Mouse (Mus musculus): ENCODE data around the gene Lrrc46. TPM values are rescaled to one million over a fixed set of nuclear protein-coding genes. Genes with fewer than 3 reads are reported as not detected.

Gene Lrrc46
- polyA plus RNA-seq, 1 experiment: not detected

DNA sequence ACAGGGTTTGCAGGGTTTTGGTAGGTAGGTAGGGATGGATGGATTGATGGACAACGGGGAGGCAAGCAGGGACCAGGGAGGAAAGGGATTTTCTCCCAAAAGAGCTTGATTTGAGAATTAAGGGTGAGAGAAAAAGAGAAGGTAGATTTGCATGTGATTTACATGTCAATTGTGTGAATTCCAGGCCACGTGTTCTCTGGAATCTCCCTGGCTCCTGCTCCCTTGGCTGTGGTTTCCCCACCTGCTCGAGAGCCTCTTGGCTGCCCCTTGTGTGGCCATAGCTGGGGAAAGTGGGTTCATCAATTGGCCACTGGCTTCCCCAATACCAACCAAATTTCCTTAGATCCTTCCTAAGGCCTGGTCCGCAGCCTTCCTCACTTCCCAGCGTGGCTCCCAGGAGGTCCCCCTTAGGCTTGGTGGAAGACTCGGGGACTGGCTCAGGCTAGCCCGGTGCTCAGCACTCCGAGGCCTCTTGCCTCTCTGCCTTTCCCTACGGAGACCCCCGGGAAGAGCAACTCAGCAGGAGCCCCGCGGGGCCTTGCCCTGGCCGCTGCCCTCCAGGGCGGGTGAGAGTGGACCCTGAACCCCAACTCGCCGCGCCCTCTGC lies 44.3 kb downstream of the Lrrc46 start:
- no peak for DNase-seq (ENCODE audit: low read depth in 1 of 2, low spot score in 2 of 2)
- Histone ChIP-seq H3K27me3 (ENCODE audit: control insufficient read depth, insufficient read depth, low read length) (no peaks in the 10 kb centered on the region), H3K27ac (ENCODE audit: insufficient read depth, low read length) (no peak overlapping the region), H3K36me3 (ENCODE audit: control insufficient read depth, insufficient read depth, low read length) (no peaks in the 10 kb centered on the region), H3K4me3 (ENCODE audit: extremely low read depth, insufficient read depth, insufficient read length) (no peak overlapping the region), H3K4me1 (ENCODE audit: control insufficient read depth, insufficient read depth, insufficient read length) (peaks cover 23% of the 10 kb centered on the region)
- TF ChIP-seq POLR2A (IDR thresholded peaks at IDR 0.05; ENCODE audit: low read depth, low read length) (no peak), CTCF (IDR thresholded peaks at IDR 0.05; ENCODE audit: extremely low read depth, insufficient read depth, insufficient read length, insufficient replicate concordance) (no peak)
- WGBS: 59% methylated on average over 17 of the region's 17 CpGs

DNA sequence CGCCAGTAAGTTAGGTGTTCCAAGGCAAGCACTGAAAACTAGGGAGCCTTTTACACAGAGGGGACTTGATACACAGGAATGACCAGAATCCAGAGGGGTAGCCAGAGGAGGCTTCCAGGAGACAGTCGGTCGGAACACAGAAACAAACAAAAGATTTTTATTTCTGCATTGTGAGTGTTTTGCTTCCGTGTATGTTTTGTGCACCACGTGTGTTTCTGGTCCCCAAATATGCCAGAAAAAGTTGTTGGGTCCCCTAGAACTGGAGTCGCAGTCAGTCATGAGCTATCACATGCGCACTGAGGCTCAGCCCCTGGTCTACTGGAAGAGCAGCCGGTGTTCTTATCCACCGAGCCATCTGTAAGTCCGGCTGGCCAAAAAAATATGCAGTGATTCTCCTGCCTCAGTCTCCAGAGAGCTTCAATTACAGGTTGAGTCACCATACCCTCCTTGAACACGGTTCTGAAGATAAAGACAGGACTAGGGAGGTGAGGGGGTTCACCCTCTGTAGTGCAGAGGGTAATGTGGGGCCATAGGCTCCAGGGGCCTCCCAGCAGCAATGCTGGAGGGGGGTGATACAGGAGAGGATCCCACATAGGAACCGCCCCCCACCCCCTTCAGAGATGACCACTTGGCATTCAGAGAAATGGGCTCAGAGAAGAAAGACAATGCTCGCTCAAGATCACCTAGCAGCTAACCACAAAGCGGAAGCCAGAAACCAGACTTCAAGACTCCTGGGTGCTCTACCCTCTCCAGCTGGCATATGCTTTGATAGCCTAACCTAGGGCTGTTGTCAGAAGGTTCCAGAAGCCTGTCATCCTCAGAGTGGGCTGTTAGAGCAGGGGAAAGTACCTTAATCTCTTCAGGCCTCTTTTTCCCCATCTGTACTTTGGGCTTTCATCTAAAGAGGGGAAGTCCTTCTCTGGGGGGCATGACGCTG lies 45.1 kb downstream of the Lrrc46 start:
- WGBS: 54% methylated on average over 15 of the region's 15 CpGs
- Histone ChIP-seq H3K4me3 (ENCODE audit: extremely low read depth, insufficient read depth, insufficient read length) (no peak overlapping the region), H3K36me3 (ENCODE audit: control insufficient read depth, insufficient read depth, low read length) (no peaks in the 10 kb centered on the region), H3K4me1 (ENCODE audit: control insufficient read depth, insufficient read depth, insufficient read length) (peaks cover 23% of the 10 kb centered on the region), H3K27me3 (ENCODE audit: control insufficient read depth, insufficient read depth, low read length) (no peaks in the 10 kb centered on the region), H3K27ac (ENCODE audit: insufficient read depth, low read length) (no peak overlapping the region)
- DNase-seq (ENCODE audit: low read depth in 1 of 2, low spot score in 2 of 2): peak; percentile 57 to 76
- no peak for TF ChIP-seq POLR2A (IDR thresholded peaks at IDR 0.05; ENCODE audit: low read depth, low read length)
- TF ChIP-seq CTCF (IDR thresholded peaks at IDR 0.05; ENCODE audit: extremely low read depth, insufficient read depth, insufficient read length, insufficient replicate concordance): no peak

DNA sequence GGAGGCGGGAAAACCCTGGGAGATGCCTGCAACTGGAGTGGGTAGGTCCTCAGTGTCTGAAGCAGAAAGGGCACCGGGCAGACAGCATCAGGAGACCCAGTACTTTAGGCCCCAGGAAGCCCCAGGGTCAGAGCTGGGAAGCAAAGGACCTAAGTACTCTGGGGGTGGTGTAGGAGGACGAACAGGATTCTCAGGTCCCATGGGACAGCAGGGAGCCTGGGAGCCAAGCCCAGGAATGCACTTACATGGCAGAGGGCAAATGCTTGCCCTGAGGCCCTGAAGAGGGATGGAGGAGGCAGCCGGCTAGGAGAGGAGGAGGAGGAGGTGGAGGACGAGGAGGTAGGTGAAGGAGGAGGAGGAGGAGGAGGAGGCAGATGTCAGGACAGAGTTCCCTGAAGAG lies 46.2 kb downstream of the Lrrc46 start:
- H3K27ac ChIP-seq (ENCODE audit: insufficient read depth, low read length): no peak overlapping the region
- no peaks in the 10 kb centered on the region for H3K27me3 ChIP-seq (ENCODE audit: control insufficient read depth, insufficient read depth, low read length)
- H3K36me3 ChIP-seq (ENCODE audit: control insufficient read depth, insufficient read depth, low read length): no peaks in the 10 kb centered on the region
- no peak for DNase-seq (ENCODE audit: low read depth in 1 of 2, low spot score in 2 of 2)
- H3K4me3 ChIP-seq (ENCODE audit: extremely low read depth, insufficient read depth, insufficient read length): no peak overlapping the region
- TF ChIP-seq CTCF (IDR thresholded peaks at IDR 0.05; ENCODE audit: extremely low read depth, insufficient read depth, insufficient read length, insufficient replicate concordance): no peak
- TF ChIP-seq POLR2A (IDR thresholded peaks at IDR 0.05; ENCODE audit: low read depth, low read length): no peak
- peaks cover 23% of the 10 kb centered on the region for H3K4me1 ChIP-seq (ENCODE audit: control insufficient read depth, insufficient read depth, insufficient read length)
- 89% methylated on average over 5 of the region's 5 CpGs for WGBS

DNA sequence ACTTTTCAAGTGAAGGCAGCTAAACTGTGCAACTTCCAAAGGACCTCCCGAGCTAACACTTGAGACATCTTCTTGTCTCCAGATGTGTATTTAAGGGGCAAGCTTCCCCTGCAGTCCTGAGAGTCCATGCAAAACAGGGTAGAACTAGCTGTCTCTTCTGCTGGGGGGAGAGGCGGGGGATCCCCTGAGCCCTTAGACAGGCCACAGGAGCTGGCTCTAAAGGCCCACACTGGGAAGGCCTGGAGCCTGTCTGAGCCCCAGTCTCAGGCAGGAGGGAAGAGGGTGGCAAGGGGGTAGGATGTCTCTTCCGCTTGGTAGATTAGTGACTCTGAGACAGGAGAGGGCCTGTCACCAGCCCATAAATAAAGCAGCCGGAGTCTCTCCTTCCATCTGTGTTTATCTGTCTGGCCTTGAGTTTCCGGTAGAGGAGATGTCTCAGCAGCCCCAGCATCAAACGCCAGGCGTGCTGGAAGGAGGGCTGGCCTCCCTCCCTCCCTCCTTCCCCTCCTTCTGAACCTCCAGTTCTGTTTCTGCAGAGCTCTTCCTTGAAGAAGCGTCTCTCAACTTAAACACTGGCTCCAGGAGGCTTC lies 48.4 kb downstream of the Lrrc46 start:
- no peak for DNase-seq (ENCODE audit: low read depth in 1 of 2, low spot score in 2 of 2)
- Histone ChIP-seq H3K36me3 (ENCODE audit: control insufficient read depth, insufficient read depth, low read length) (no peaks in the 10 kb centered on the region), H3K4me1 (ENCODE audit: control insufficient read depth, insufficient read depth, insufficient read length) (peaks cover 30% of the 10 kb centered on the region), H3K27me3 (ENCODE audit: control insufficient read depth, insufficient read depth, low read length) (no peaks in the 10 kb centered on the region), H3K4me3 (ENCODE audit: extremely low read depth, insufficient read depth, insufficient read length) (no peak overlapping the region), H3K27ac (ENCODE audit: insufficient read depth, low read length) (no peak overlapping the region; the same call in 1 of the 2 replicates)
- 38% methylated on average over 8 of the region's 8 CpGs for WGBS
- TF ChIP-seq CTCF (IDR thresholded peaks at IDR 0.05; ENCODE audit: extremely low read depth, insufficient read depth, insufficient read length, insufficient replicate concordance) (no peak), POLR2A (IDR thresholded peaks at IDR 0.05; ENCODE audit: low read depth, low read length) (no peak)

DNA sequence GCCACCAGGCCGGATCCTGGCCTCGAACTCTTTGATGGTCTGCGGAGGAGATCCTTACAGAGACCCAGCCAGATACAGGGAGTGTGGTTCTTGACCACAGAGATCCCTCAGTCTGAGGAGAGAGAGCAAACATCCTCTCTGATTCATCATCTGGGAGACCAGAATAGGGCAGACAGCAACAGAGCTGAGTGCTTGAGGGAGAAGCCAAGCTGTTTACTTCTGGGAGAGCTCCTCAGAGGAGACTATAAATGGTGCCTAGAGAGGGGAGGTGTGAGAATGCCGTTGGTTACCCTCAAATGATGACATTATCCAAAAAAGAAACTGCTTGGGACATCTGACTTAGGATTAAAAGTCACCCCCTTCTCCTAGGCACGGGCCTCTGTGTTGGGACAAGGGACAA lies 49.7 kb downstream of the Lrrc46 start:
- TF ChIP-seq POLR2A (IDR thresholded peaks at IDR 0.05; ENCODE audit: low read depth, low read length) (no peak), CTCF (IDR thresholded peaks at IDR 0.05; ENCODE audit: extremely low read depth, insufficient read depth, insufficient read length, insufficient replicate concordance) (no peak)
- H3K27ac ChIP-seq (ENCODE audit: insufficient read depth, low read length): no peak overlapping the region
- peaks cover 28% of the 10 kb centered on the region; the same call in 1 of the 2 replicates for H3K4me1 ChIP-seq (ENCODE audit: control insufficient read depth, insufficient read depth, insufficient read length)
- WGBS: 79% methylated on average over 5 of the region's 5 CpGs
- no peaks in the 10 kb centered on the region for H3K27me3 ChIP-seq (ENCODE audit: control insufficient read depth, insufficient read depth, low read length)
- no peaks in the 10 kb centered on the region for H3K36me3 ChIP-seq (ENCODE audit: control insufficient read depth, insufficient read depth, low read length)
- DNase-seq (ENCODE audit: low read depth in 1 of 2, low spot score in 2 of 2): no peak
- H3K4me3 ChIP-seq (ENCODE audit: extremely low read depth, insufficient read depth, insufficient read length): no peak overlapping the region

DNA sequence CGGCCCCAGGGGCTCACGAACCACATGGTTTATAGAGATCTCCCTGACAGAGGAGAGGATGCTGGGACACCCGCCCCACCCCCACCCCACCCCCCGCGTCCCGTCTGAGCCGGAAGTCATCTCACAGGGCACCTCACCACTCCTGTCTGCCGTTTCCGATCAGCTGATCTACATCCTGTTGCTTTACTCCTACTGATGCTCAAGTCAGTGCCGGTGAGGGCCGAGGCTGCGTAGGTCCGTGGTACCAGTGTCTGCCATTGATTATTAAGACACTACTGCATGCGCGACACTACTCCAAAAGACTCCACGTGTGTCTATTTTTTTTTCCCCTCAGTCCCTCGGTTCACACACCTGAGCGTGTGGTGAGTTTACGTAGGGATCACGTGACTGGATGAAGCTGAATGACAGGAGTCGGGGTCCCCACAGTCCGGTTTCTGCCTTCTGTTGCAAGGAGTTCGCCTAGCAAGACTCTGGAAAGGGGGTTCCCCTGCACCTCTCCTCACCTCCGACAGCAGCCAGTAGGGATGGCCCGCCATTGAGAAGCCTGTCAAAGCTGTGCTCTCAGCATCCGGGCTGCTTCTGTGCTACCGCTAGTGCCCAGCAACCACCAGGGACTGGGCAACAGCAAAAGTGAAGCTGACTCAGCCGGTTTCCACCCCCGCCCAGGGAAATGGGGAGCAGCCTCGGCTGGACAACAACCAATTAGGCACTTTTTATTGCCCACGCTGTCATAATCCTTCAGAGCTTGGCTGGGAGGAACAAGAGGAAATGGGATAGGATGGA lies 53.1 kb downstream of the Lrrc46 start:
- Histone ChIP-seq H3K4me3 (ENCODE audit: extremely low read depth, insufficient read depth, insufficient read length) (peak overlapping the region; percentile 49), H3K27ac (ENCODE audit: insufficient read depth, low read length) (peak overlapping the region; percentile 92), H3K36me3 (ENCODE audit: control insufficient read depth, insufficient read depth, low read length) (no peaks in the 10 kb centered on the region), H3K27me3 (ENCODE audit: control insufficient read depth, insufficient read depth, low read length) (no peaks in the 10 kb centered on the region), H3K4me1 (ENCODE audit: control insufficient read depth, insufficient read depth, insufficient read length) (peaks cover 19% of the 10 kb centered on the region; the same call in 1 of the 2 replicates)
- DNase-seq (ENCODE audit: low read depth in 1 of 2, low spot score in 2 of 2): peak; percentile 64 to 86
- 5% methylated on average over 31 of the region's 31 CpGs for WGBS
- TF ChIP-seq POLR2A (IDR thresholded peaks at IDR 0.05; ENCODE audit: low read depth, low read length) (peak; percentile 99), CTCF (IDR thresholded peaks at IDR 0.05; ENCODE audit: extremely low read depth, insufficient read depth, insufficient read length, insufficient replicate concordance) (no peak)

Measured in spleen, adult 2 months (tissue).